ENCODE assay signal across 8 mouse cellular contexts in genomic region chr10:5804691-5805156, GRCm38 (mm10). TPM values are rescaled to one million over a fixed set of nuclear protein-coding genes. Genes with fewer than 3 reads are reported as not detected.
DNase-seq lines count a peak whose midpoint lies in the region; ATAC-seq and TF ChIP-seq lines count a peak whose summit lies in the region.

No protein-coding gene starts in this region.

- no peak for TF ChIP-seq POLR2A in olfactory bulb, adult 2 months (IDR thresholded peaks at IDR 0.05; ENCODE audit: insufficient read depth, low read depth, low read length)

- peak overlapping the region; percentile 59 for H3K4me2 ChIP-seq in forebrain, embryonic 11.5 days (ENCODE audit: low read depth, low read length, severe bottlenecking)
- H3K4me2 ChIP-seq in limb, embryonic 13.5 days (replicated peaks): peak overlapping the region; percentile 98

- H3K4me1 ChIP-seq in forebrain, embryonic 11.5 days (replicated peaks; ENCODE audit: control insufficient read depth, insufficient read depth, low read length): peaks cover 3% of the 10 kb centered on the region
- H3K4me1 ChIP-seq in limb, embryonic 13.5 days: peaks cover 30% of the 10 kb centered on the region
- H3K4me1 ChIP-seq in olfactory bulb, adult 2 months (ENCODE audit: control insufficient read depth, insufficient read depth, low read length): peaks cover 11% of the 10 kb centered on the region

- no peak for TF ChIP-seq CTCF in olfactory bulb, adult 2 months (IDR thresholded peaks at IDR 0.05; ENCODE audit: insufficient read depth, low read depth, low read length)

- no peaks in the 10 kb centered on the region for H3K9me3 ChIP-seq in forebrain, embryonic 11.5 days (ENCODE audit: control insufficient read depth, low read length)
- no peaks in the 10 kb centered on the region for H3K9me3 ChIP-seq in limb, embryonic 13.5 days

- 0% methylated on average over 23 of the region's 24 CpGs for WGBS in forebrain, embryonic 11.5 days
- WGBS in limb, embryonic 13.5 days: 0% methylated on average over 24 of the region's 24 CpGs
- under 1% methylated on average over 24 of the region's 24 CpGs for WGBS in olfactory bulb, adult 2 months

- ATAC-seq in forebrain, embryonic 11.5 days (replicated peaks; ENCODE audit: low FRiP score): peak; percentile 47
- peak; percentile 21 for ATAC-seq in limb, embryonic 13.5 days (ENCODE audit: low FRiP score, low read depth)
- ATAC-seq in activated CD4-positive, CD25-positive, alpha-beta regulatory T cell, adult 4 months: no peak

- peak overlapping the region; percentile 87 for H3K27ac ChIP-seq in forebrain, embryonic 11.5 days (ENCODE audit: low read depth, low read length)
- peak overlapping the region; percentile 77 for H3K27ac ChIP-seq in limb, embryonic 13.5 days
- no peak overlapping the region for H3K27ac ChIP-seq in olfactory bulb, adult 2 months (ENCODE audit: insufficient read depth, low read depth, low read length)

- peak overlapping the region; percentile 81 for H3K4me3 ChIP-seq in forebrain, embryonic 11.5 days (ENCODE audit: low read depth, low read length)
- H3K4me3 ChIP-seq in limb, embryonic 13.5 days: peak overlapping the region; percentile 83
- H3K4me3 ChIP-seq in olfactory bulb, adult 2 months (ENCODE audit: insufficient read depth, low read depth, low read length): peak overlapping the region; percentile 99

- peak; percentile 26 for DNase-seq in kidney, postnatal 10 days
- DNase-seq in kidney, adult 11 months: no peak
- peak; percentile 55 for DNase-seq in ZHBTc4 (ENCODE audit: low read depth, low spot score)
- DNase-seq in forebrain, embryonic 11.5 days (ENCODE audit: low spot score): peak; percentile 81
- DNase-seq in adrenal gland, adult 8-10 months: no peak

- H3K9ac ChIP-seq in forebrain, embryonic 11.5 days (ENCODE audit: low read length): peak overlapping the region; percentile 86
- H3K9ac ChIP-seq in limb, embryonic 13.5 days: peak overlapping the region; percentile 78

- H3K36me3 ChIP-seq in forebrain, embryonic 11.5 days (ENCODE audit: control insufficient read depth, insufficient read depth, low read length): peaks cover 8% of the 10 kb centered on the region
- peaks cover 30% of the 10 kb centered on the region for H3K36me3 ChIP-seq in limb, embryonic 13.5 days

- H3K27me3 ChIP-seq in forebrain, embryonic 11.5 days (ENCODE audit: control insufficient read depth, insufficient read depth, low read length): no peaks in the 10 kb centered on the region
- no peaks in the 10 kb centered on the region for H3K27me3 ChIP-seq in limb, embryonic 13.5 days

RNA-seq across cellular contexts. Expression of gene Fbxo5, which starts 0.7 kb away (rescaled TPM):
- 90.4 and 101 TPM in 2 replicates for polyA plus RNA-seq in forebrain, embryonic 11.5 days (2014; fragmentation: Nextera tagmentation; extraction: Ambion mirVana)
- 67.4 and 73.7 TPM in 2 replicates for polyA plus RNA-seq in limb, embryonic 13.5 days (2015; fragmentation: Nextera tagmentation; extraction: Ambion mirVana)
- not detected in 2 replicates for polyA plus RNA-seq in olfactory bulb, adult 2 months (2012; ENCODE audit: insufficient read depth, insufficient read length, low replicate concordance, missing spikeins)
- polyA plus RNA-seq in activated CD4-positive, CD25-positive, alpha-beta regulatory T cell, adult 4 months (2017; shearing (Covaris generic)): 10 to 100 TPM; 32.7 to 37.9 TPM
- 1 to 10 TPM; 1.9 to 3.8 (median 2.4) TPM for total RNA-seq in adrenal gland, adult 8-10 months (2022)

RNA-seq across cellular contexts. Expression of gene Mtrf1l, which starts 19.0 kb away (rescaled TPM):
- polyA plus RNA-seq in forebrain, embryonic 11.5 days (2014; fragmentation: Nextera tagmentation; extraction: Ambion mirVana): 12.9 and 15.3 TPM in 2 replicates
- polyA plus RNA-seq in limb, embryonic 13.5 days (2015; fragmentation: Nextera tagmentation; extraction: Ambion mirVana): 15.5 TPM in 2 replicates
- not detected in 2 replicates for polyA plus RNA-seq in olfactory bulb, adult 2 months (2012; ENCODE audit: insufficient read depth, insufficient read length, low replicate concordance, missing spikeins)
- 1 to 10 TPM; 4.4 to 5.5 TPM for polyA plus RNA-seq in activated CD4-positive, CD25-positive, alpha-beta regulatory T cell, adult 4 months (2017; shearing (Covaris generic))
- total RNA-seq in adrenal gland, adult 8-10 months (2022): 10 to 100 TPM; 11.6 to 16.0 (median 12.8) TPM

Comparison
In these comparisons a context has a peak if more than half of its experiments do, and no peak if none do; other contexts are left out.
1. DNase-seq: peak in kidney, postnatal 10 days (single experiment), ZHBTc4 (single experiment) and forebrain, embryonic 11.5 days (single experiment); none in kidney, adult 11 months (single experiment) and adrenal gland, adult 8-10 months (single experiment).
2. Peak in every context shown above with its lines, with median percentiles within 50 percentile points of each other: H3K4me3 ChIP-seq.